Mouse (Mus musculus) kidney, adult 2 months (tissue): ENCODE data around the gene Creg1. TPM values are rescaled to one million over a fixed set of nuclear protein-coding genes. Genes with fewer than 3 reads are reported as not detected.
"Not testable (repeated sequence)": the region's sequence is repeated elsewhere in the genome, so short reads cannot be mapped to it uniquely, and the experiment has no call there.

Experiments
- DNase-seq: peaks from one replicate; pipeline ENCODE4 v3.0.0; 2021
- H3K27ac ChIP-seq: fragments of 200-500 bp; 2 replicates; pipeline ENCODE4 v1.5.1; 2012; ENCODE audit warnings: low read depth, low read length, control low read depth, inconsistent platforms; ENCODE audit not compliant: insufficient read depth
- H3K27me3 ChIP-seq: fragments of 200-500 bp; replicated peaks from 2 replicates; pipeline ENCODE4 v1.6.1; 2012; ENCODE audit warnings: mild to moderate bottlenecking, moderate library complexity, low read length, inconsistent platforms; ENCODE audit not compliant: control insufficient read depth, insufficient read depth
- H3K36me3 ChIP-seq: fragments of 200-500 bp; 2 replicates; pipeline ENCODE4 v1.6.1; 2012; ENCODE audit warnings: mild to moderate bottlenecking, moderate library complexity, low read length, inconsistent platforms; ENCODE audit not compliant: control insufficient read depth, insufficient read depth
- H3K4me1 ChIP-seq: fragments of 200-500 bp; 2 replicates; pipeline ENCODE4 v1.6.1; 2011; ENCODE audit warnings: low read length; ENCODE audit not compliant: control insufficient read depth, insufficient read depth
- H3K4me3 ChIP-seq: fragments of 200-500 bp; 2 replicates; pipeline ENCODE4 v1.5.1; 2011; ENCODE audit warnings: mild to moderate bottlenecking, low read depth, low read length, control low read depth; ENCODE audit not compliant: insufficient read depth
- CTCF ChIP-seq: fragments of 200-500 bp; conservative IDR thresholded peaks from 2 replicates; pipeline ENCODE4 v1.5.1; 2011; ENCODE audit warnings: low read depth, mild to moderate bottlenecking, control low read depth, low read length, moderate library complexity, mixed read lengths; ENCODE audit not compliant: insufficient read depth, insufficient read length
- POLR2A ChIP-seq: fragments of 200-500 bp; IDR thresholded peaks from one replicate; pipeline ENCODE4 v1.6.1; 2011; ENCODE audit warnings: low read depth, low read length, control low read depth
- WGBS: fragments of 180-500 bp; shearing (Covaris S2); methylation state at CpG from one replicate; pipeline ENCODE4 v1.1.7; 2018; 5-methylcytosine and 5-hydroxymethylcytosine counted together
- polyA plus RNA-seq: library from polyadenylated mRNA; depleted of rRNA; stranded (reverse); fragments of >200 nt; gene quantifications from 2 replicates; pipeline ENCODE4 v1.2.3, GENCODE M21; 2012

Creg1 gene
- polyA plus RNA-seq, 1 experiment = 86.9 TPM

DNA sequence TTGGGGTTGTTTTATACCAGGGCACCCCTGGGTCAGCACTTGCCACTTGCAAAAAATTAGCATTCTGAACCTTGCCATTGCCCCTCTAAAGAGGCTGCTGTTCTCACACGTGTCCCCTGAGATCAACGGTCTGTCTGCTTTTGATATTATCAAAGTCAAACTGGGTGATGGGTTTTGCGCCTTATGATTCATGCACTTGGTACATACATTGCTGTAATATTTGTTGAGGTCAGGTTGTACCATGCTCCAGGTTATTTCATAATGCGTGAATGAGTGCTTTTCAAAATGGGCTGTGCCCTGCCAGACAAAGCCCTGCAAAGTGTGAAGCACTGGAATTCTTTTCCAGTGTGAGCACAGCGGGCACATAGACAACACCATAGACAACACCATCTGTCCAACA, 11.7 kb upstream of the Creg1 start:
- no peaks in the 10 kb centered on the region for H3K36me3 ChIP-seq
- DNase-seq = no peak
- H3K27ac ChIP-seq = no peak overlapping the region
- WGBS = 93% methylated on average over 5 of the region's 5 CpGs
- no peak overlapping the region for H3K4me3 ChIP-seq
- no peaks in the 10 kb centered on the region for H3K27me3 ChIP-seq
- H3K4me1 ChIP-seq = no peaks in the 10 kb centered on the region
- TF ChIP-seq CTCF = no peak
- no peak for TF ChIP-seq POLR2A

- no peak for DNase-seq
- Histone ChIP-seq H3K36me3 (no peaks in the 10 kb centered on the region), H3K27ac (no peak overlapping the region), H3K27me3 (no peaks in the 10 kb centered on the region), H3K4me3 (no peak overlapping the region), H3K4me1 (no peaks in the 10 kb centered on the region)
- TF ChIP-seq CTCF (no peak), POLR2A (no peak)
- WGBS = 74% methylated on average over 6 of the region's 6 CpGs
Measured at GRCm38 (mm10) chr1:165754205-165754604, 9.3 kb upstream of the Creg1 start.

GRCm38 (mm10) chr1:165755194-165755593, 8.4 kb upstream of the Creg1 start:
- Histone ChIP-seq H3K4me3 (no peak overlapping the region), H3K4me1 (no peaks in the 10 kb centered on the region), H3K27me3 (no peaks in the 10 kb centered on the region), H3K27ac (no peak overlapping the region), H3K36me3 (no peaks in the 10 kb centered on the region)
- 46% methylated on average over 4 of the region's 4 CpGs for WGBS
- no peak for TF ChIP-seq POLR2A
- no peak for TF ChIP-seq CTCF
- no peak for DNase-seq

- Histone ChIP-seq H3K27ac (no peak overlapping the region), H3K36me3 (no peaks in the 10 kb centered on the region), H3K4me1 (peaks cover 8% of the 10 kb centered on the region), H3K27me3 (no peaks in the 10 kb centered on the region), H3K4me3 (no peak overlapping the region)
- no peak for DNase-seq
- TF ChIP-seq POLR2A = no peak
- TF ChIP-seq CTCF = no peak
- WGBS = 89% methylated on average over 3 of the region's 3 CpGs
Measured at GRCm38 (mm10) chr1:165761522-165762305, 1.8 kb upstream of the Creg1 start.

GRCm38 (mm10) chr1:165762498-165762897, 1.0 kb upstream of the Creg1 start:
- H3K36me3 ChIP-seq, H3K27me3 ChIP-seq, H3K4me1 ChIP-seq, H3K4me3 ChIP-seq, DNase-seq, H3K27ac ChIP-seq: not testable (repeated sequence)
- 76% methylated on average over 2 of the region's 2 CpGs for WGBS

DNA sequence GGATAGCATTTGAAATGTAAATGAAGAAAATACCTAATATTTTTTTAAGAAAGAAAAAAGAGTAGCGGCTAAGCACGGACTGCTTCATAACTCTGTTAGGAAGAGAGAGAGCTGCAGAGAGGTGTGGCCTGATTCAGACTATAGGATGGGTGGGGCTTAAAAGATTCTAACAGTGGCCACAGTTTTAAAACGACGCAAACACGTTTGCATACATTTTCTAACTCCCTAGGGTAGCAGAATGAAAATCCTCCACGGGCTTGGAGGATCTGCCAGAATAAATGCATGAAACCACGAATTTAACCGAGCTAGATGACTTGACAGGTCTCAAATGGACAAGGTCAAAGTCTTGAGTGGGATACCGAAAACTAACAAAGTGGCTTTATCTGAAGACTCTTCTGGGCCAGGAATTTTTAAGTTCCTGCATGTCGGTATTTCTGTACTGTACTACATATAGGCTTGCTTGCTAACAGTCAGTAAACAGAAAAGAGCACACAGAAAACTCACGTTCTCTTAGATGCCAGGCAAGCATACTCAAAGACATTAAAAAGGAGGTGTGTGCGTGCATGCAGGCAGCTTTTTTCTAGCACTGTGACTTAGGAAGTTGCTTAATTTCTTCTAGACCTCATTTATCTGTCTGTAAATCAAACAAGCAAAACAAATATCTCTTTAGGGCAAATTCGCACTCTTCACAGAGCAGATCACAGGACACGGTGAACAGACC, 472 bp upstream of the Creg1 start:
- Histone ChIP-seq H3K36me3 (no peaks in the 10 kb centered on the region), H3K4me3 (no peak overlapping the region; the same call in 1 of the 2 replicates), H3K27me3 (no peaks in the 10 kb centered on the region), H3K4me1 (peaks cover 8% of the 10 kb centered on the region), H3K27ac (no peak overlapping the region)
- no peak for DNase-seq
- TF ChIP-seq CTCF = no peak
- TF ChIP-seq POLR2A = no peak
- 22% methylated on average over 14 of the region's 14 CpGs for WGBS

- TF ChIP-seq POLR2A = no peak
- no peak for TF ChIP-seq CTCF
- Histone ChIP-seq H3K27ac (no peak overlapping the region), H3K36me3 (no peaks in the 10 kb centered on the region), H3K4me1 (peaks cover 8% of the 10 kb centered on the region), H3K27me3 (no peaks in the 10 kb centered on the region), H3K4me3 (peak overlapping the region; percentile 80)
- no peak for DNase-seq
- 56% methylated on average over 9 of the region's 9 CpGs for WGBS
Measured at GRCm38 (mm10) chr1:165764571-165764970, 1.0 kb downstream of the Creg1 start.
